Mouse (Mus musculus) cerebellum, adult 2 months (tissue): ENCODE results near the gene Syk. TPM values are rescaled to one million over a fixed set of nuclear protein-coding genes. Genes with fewer than 3 reads are reported as not detected.
A peak's percentile ranks its signal among the peaks of the same experiment; 100 is the strongest.

ENCODE experiments used
- DNase-seq, 2 experiments: peaks; one replicate each; pipeline ENCODE4 v3.0.0; 2021
- H3K27ac ChIP-seq: fragments of 200-500 bp; 2 replicates; pipeline ENCODE4 v1.5.1; 2012; ENCODE audit warnings: low read length, control low read depth, inconsistent platforms; ENCODE audit not compliant: insufficient read depth
- H3K27me3 ChIP-seq: fragments of 200-500 bp; 2 replicates; pipeline ENCODE4 v1.6.1; 2012; ENCODE audit warnings: inconsistent platforms, mild to moderate bottlenecking, low read length, moderate library complexity; ENCODE audit not compliant: control insufficient read depth, insufficient read depth
- H3K4me1 ChIP-seq: fragments of 200-500 bp; 2 replicates; pipeline ENCODE4 v1.6.1; 2011; ENCODE audit warnings: low read length; ENCODE audit not compliant: control insufficient read depth, insufficient read depth
- H3K4me3 ChIP-seq: fragments of 200-500 bp; replicated peaks from 2 replicates; pipeline ENCODE3; 2011; ENCODE audit warnings: mild to moderate bottlenecking, low read depth, low read length, control low read depth; ENCODE audit not compliant: insufficient read depth
- CTCF ChIP-seq: fragments of 200-500 bp; IDR thresholded peaks from 2 replicates; pipeline ENCODE4 v1.5.1; 2011; ENCODE audit warnings: low read depth, mild to moderate bottlenecking, control low read depth, low read length, moderate library complexity, borderline replicate concordance; ENCODE audit not compliant: insufficient read depth
- POLR2A ChIP-seq: fragments of 200-500 bp; IDR thresholded peaks from 2 replicates; pipeline ENCODE4 v1.6.1; 2011; ENCODE audit warnings: low read length, control low read depth, borderline replicate concordance; ENCODE audit not compliant: insufficient read depth
- WGBS: fragments of 180-500 bp; shearing (Covaris S2); methylation state at CpG from one replicate; pipeline ENCODE4 v1.1.7; 2018; 5-methylcytosine and 5-hydroxymethylcytosine counted together
- polyA plus RNA-seq: library from polyadenylated mRNA; depleted of rRNA; stranded (reverse); fragments of >200 nt; gene quantifications from 2 replicates; pipeline ENCODE4 v1.2.3, GENCODE M21; 2012

Syk gene
- polyA plus RNA-seq, 1 experiment, result 0.77 TPM

DNA sequence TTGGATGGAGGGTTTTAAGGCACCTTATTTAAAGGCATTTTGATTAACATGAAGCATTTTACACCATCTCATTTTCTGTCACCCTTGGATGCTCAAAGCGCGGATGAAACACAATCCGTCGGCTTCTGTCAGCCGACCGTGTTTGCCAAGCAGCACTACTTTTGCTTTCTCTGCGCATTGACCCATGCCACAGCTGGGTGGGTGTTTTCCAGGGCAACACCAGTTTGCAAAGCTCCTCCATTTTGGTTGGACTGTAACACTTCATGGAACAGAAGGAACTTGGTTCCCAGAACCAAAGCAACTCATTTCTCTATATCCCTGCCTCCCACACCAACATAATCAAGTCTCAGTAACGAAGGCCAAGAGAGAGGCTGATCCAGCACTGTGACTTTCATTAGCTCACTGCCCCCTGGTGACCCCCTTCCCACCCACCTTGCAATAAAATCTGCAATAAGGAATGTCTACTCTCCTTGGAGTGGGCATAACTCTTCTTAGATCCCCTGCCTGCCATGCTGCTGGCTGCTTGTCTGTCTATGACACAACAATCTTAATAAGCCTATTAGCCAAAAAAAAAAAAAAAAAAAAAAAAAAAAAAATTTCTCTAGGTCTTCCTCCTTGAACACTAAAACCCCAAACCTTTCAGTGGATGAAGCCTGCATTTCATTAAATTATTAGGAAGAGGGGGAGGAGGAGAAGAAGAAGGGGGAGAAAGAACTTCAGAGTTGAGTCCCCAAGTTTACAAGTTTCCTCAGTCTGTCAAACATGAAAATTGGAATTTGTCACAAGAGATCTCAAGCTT, 21.4 kb upstream of the Syk start:
- TF ChIP-seq POLR2A (no peak), CTCF (no peak)
- WGBS, result 65% methylated on average over 8 of the region's 8 CpGs
- H3K4me3 ChIP-seq, result no peak overlapping the region
- no peaks in the 10 kb centered on the region for H3K27me3 ChIP-seq
- H3K27ac ChIP-seq, result no peak overlapping the region
- H3K4me1 ChIP-seq, result no peaks in the 10 kb centered on the region
- no peak for DNase-seq

DNA sequence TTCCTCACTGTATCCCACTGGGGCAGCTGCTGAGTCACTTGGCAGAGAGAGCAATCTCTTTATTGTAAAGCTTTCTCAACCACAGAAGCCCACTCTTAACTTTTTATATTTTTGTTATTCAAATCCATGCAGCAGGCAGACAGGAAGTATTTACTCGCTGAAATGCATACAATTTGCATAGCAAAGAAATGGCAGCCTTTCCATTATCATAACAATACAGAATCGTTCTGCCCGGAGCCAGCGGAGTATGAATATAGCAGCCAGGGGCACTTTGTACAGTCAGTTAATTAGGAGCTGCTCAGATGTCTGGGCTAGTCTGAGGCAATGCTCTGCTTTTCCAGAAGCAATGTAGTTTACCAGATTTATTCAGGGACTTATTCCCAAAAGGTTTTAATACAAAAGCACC, 20.8 kb upstream of the Syk start:
- no peak for DNase-seq
- Histone ChIP-seq H3K4me3 (no peak overlapping the region), H3K4me1 (no peaks in the 10 kb centered on the region), H3K27me3 (no peaks in the 10 kb centered on the region; the same call in 1 of the 2 replicates), H3K27ac (no peak overlapping the region)
- TF ChIP-seq POLR2A (no peak), CTCF (no peak)
- 14% methylated on average over 4 of the region's 4 CpGs for WGBS

DNA sequence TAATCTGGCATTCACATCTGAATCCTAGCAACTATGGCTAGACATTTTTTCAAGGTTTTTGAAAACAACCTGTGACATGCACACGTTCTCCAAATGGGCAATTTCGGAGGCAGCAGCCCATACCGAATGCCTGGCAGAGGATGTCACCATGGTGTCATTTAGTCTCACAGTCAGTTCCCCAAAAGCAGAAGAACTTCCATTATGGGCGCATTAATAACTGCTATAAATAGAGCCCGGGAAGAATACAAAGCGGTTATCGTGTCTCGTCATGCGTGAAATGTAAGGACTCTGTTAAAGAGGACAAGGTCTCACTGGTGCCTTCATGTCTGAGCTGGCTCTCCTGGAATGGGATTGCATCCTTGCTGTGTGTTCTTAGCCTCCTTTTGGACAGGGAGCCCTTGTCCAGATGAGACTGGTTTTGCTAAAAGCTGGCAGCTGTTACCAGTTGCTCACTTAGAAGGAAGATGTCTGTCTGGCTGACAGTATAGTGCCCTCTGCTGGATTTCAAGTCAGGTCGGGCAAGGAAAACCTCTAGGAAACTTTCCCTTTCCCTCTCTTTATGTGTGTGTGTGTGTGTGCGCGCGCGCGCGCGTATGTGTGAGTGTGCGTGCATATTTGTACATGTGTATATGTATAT, 17.8 kb upstream of the Syk start:
- WGBS, result 45% methylated on average over 18 of the region's 18 CpGs
- Histone ChIP-seq H3K4me3 (no peak overlapping the region), H3K27ac (no peak overlapping the region), H3K27me3 (no peaks in the 10 kb centered on the region; the same call in 1 of the 2 replicates), H3K4me1 (no peaks in the 10 kb centered on the region)
- peak; percentile 26 to 29 for DNase-seq
- no peak for TF ChIP-seq POLR2A
- TF ChIP-seq CTCF, result peak; percentile 40

DNA sequence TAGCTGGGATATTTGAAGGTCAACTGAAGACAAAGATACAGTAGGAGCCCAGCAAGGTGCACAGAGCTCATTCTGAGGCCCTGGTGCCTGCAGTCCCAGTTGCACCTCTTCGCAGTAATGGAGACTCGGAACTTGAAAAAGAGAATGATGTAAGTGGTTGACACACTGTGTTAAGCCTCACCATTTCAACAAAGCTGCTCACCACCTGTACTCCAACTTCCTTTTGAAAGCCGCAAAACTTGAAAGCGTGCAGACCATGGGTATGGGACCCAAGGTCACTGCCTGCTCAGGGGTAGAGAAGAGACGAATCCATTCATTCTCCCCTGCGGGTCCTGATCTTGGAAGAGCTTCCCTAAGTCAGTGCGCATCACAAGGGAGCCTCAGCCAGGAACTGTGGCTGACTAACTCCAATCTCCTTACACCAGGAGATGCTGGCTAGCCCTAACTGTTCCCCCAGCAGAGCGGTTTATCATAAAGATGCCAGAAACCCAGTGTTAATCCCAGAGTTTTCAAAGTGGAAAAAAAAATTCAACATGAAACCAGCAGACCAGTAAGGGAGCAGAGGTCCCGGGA, 16.7 kb upstream of the Syk start:
- no peak for TF ChIP-seq CTCF
- no peak for TF ChIP-seq POLR2A
- WGBS, result 91% methylated on average over 9 of the region's 9 CpGs
- Histone ChIP-seq H3K4me1 (no peaks in the 10 kb centered on the region), H3K27me3 (no peaks in the 10 kb centered on the region; the same call in 1 of the 2 replicates), H3K4me3 (no peak overlapping the region), H3K27ac (no peak overlapping the region)
- DNase-seq, result no peak

DNA sequence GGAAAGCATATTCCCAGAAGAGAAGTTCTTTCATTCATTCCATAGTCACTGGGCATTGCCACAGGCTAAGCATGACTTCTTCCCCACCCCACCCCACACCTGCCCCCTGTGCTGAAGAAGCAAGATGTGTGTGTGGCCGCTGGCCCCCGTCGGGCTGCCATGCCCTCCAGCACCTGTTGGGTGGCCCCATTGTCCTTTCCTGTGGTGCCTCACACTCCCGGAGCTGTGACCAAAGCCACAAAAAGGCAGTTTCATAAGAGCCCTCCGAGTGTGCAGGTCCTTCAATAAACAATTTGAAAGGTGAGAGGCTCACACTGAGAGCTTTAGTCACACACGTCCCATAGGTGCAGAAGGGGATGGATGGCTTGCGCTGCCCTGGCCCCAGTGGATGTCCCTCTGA, 16.2 kb upstream of the Syk start:
- H3K4me1 ChIP-seq, result no peaks in the 10 kb centered on the region
- H3K27me3 ChIP-seq, result no peaks in the 10 kb centered on the region; the same call in 1 of the 2 replicates
- no peak overlapping the region for H3K4me3 ChIP-seq
- H3K27ac ChIP-seq, result no peak overlapping the region
- no peak for DNase-seq
- no peak for TF ChIP-seq POLR2A
- TF ChIP-seq CTCF, result no peak
- WGBS, result 77% methylated on average over 7 of the region's 7 CpGs

DNA sequence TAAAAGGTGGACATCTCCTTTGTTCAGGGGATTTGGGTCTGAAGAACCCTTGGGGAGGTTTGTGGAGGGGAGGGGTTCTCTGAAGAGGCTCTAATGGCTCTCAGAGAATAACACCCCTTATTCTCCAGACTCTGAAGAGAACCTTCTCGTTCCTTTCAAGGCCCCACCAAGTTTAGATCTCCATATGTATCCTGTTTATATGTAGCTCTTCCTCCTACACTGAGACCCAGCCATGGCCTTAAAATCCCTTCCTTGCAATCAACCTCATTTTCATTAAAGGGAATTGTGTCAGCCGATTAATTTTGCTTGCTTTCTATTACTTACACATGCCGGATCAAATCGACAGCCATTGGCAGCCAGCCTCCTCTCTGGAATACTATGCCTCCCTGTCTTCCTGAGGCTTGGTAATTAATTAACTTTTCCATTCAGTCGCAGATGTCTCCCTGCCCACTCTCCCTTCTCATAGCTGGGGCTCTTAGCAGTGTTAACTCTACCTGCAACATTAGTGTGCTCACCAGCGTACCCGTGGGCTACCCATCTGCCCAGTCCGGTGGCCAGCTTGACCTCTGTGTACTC, 13.7 kb upstream of the Syk start:
- DNase-seq, result no peak
- H3K4me3 ChIP-seq, result no peak overlapping the region
- H3K4me1 ChIP-seq, result no peaks in the 10 kb centered on the region
- 43% methylated on average over 8 of the region's 8 CpGs for WGBS
- TF ChIP-seq POLR2A, result no peak
- TF ChIP-seq CTCF, result no peak
- H3K27me3 ChIP-seq, result no peaks in the 10 kb centered on the region; the same call in 1 of the 2 replicates
- no peak overlapping the region for H3K27ac ChIP-seq

GRCm38 (mm10) chr13:52570276-52570675, 12.7 kb upstream of the Syk start:
- H3K4me3 ChIP-seq, result no peak overlapping the region
- no peak for DNase-seq
- H3K27ac ChIP-seq, result no peak overlapping the region
- TF ChIP-seq CTCF, result no peak
- TF ChIP-seq POLR2A, result no peak
- WGBS, result 91% methylated on average over 9 of the region's 9 CpGs
- H3K27me3 ChIP-seq, result no peaks in the 10 kb centered on the region; the same call in 1 of the 2 replicates
- no peaks in the 10 kb centered on the region for H3K4me1 ChIP-seq
